Mouse (Mus musculus): ENCODE results near the gene Sar1a. TPM values are rescaled to one million over a fixed set of nuclear protein-coding genes. Genes with fewer than 3 reads are reported as not detected.

Sar1a gene
- polyA plus RNA-seq, 1 experiment: 128 TPM

DNA sequence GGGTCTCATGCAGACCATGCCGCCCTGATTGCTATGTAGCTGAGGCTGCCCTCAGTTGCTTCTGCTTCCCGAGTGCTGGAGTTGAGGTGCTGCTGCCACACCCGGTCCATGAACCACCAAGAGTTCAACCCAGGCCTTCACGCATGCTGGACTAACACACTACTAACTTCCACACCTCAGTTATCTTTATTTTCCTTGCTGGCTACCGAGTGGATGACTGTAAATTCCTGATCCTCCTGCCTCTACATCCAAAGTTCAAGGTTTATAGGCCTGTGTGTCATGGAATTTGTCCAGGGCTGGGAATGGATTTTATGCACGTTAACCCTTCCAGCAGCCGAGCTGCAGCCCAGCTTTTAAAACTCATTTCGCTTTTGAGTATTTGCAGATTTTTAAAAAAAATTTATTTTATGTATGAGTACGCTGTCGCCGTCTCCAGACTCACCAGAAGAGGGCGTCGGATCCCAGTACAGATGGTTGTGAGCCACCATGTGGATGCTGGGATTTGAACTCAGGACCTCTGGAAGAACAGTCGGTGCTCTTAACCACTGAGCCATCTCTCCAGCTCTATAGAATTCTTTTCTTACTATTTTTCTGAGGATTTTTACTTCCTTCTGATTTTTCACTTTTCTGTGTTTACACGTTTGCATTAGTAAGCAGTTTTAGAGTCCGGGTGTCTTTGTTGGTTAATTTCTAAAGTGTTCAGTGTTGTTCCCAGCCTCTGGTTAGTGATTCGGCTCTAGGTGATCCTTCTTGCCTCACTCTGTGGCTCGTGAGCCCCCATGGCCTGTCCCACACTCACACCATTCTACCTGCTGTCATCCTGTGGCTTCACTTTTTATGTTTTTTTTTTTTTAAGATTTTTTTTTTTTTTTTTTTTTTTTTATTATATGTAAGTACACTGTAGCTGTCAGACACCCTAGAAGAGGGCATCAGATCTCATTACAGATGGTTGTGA lies 22.9 kb upstream of the Sar1a start:
- no peak for TF ChIP-seq POLR2A (IDR thresholded peaks at IDR 0.05; ENCODE audit: borderline replicate concordance, extremely low read depth, insufficient read depth, insufficient read length, poor library complexity, severe bottlenecking)
- TF ChIP-seq CTCF (IDR thresholded peaks at IDR 0.05; ENCODE audit: borderline replicate concordance, extremely low read depth, insufficient read depth, insufficient read length): no peak

DNA sequence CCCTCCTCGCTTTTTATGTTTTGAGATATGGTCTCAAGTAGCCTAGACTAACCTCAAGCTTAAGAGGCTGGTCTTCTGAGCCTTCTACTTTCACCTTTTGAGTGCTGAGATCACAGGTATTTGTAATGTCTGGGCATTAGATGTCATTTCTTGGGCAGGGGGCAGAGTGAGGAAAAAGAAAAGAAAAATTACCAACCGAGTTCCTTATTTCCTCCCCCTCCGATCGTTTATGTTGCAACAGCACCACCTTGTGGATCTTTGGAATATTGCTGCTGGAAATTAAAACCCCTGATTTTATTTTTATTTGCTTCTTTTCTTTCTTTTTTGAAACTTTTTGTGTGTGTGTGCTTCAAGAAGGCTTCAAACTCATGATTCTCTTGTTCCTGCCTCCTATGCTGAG lies 22.1 kb upstream of the Sar1a start:
- peak; percentile 66 for DNase-seq (ENCODE audit: low read depth)
- peak; percentile 61; the same call in 1 of the 2 replicates for TF ChIP-seq CTCF (IDR thresholded peaks at IDR 0.05; ENCODE audit: borderline replicate concordance, extremely low read depth, insufficient read depth, insufficient read length)
- no peak for TF ChIP-seq POLR2A (IDR thresholded peaks at IDR 0.05; ENCODE audit: borderline replicate concordance, extremely low read depth, insufficient read depth, insufficient read length, poor library complexity, severe bottlenecking)

More for the DNA sequence above, 22.9 kb upstream of the Sar1a start:
- no peak for DNase-seq (ENCODE audit: low read depth)

DNA sequence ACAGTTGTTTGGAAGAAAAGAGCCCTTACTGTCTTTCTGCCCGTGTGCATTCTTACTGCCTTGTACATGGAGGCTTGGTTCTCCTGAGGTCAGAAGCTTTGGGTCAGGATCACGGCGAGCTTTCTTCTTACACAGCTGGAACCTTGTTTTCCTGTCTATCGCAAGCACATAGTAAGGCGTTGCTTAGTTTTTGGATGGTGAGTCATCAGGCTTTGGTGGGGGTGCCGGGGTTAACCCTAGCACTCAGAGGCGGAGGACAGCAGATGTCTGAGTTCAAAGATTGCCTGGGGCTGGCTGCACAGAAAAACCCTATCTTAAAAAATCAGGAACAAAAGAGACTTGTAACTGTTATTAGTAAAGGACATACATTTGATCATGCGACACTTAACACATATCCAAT lies 18.2 kb upstream of the Sar1a start:
- TF ChIP-seq CTCF (IDR thresholded peaks at IDR 0.05; ENCODE audit: borderline replicate concordance, extremely low read depth, insufficient read depth, insufficient read length) (no peak), POLR2A (IDR thresholded peaks at IDR 0.05; ENCODE audit: borderline replicate concordance, extremely low read depth, insufficient read depth, insufficient read length, poor library complexity, severe bottlenecking) (no peak)
- no peak for DNase-seq (ENCODE audit: low read depth)

DNA sequence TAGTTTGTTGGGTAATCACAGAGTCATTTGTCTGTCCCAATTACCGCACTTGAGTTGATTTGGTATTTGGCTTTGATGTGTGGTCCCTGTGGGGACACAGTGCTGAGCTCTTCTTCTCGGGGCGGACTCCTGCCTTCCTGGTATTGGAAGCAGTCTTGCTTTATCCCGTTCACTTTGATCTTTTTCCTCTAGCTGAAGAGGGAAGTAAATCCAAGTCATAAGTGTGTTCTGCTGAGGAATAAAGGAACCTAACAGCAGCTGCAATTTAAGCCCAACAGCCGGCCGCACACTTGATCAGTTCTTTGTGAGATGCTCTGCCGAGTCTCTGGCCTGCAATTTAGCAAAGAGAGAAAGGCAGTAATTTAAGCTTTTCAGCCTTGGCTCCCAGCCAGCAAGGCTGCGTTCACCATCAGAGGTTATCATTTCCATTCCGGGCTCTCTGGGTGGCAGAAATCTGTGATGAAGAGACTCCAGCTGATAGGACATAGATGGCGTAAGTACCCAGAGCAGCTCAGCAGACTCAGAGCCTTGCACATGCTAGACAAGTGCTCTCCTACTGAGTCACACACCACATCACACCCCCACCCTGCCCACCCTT lies 17.6 kb upstream of the Sar1a start:
- peak; percentile 93 for DNase-seq (ENCODE audit: low read depth)
- TF ChIP-seq POLR2A (IDR thresholded peaks at IDR 0.05; ENCODE audit: borderline replicate concordance, extremely low read depth, insufficient read depth, insufficient read length, poor library complexity, severe bottlenecking): no peak
- no peak for TF ChIP-seq CTCF (IDR thresholded peaks at IDR 0.05; ENCODE audit: borderline replicate concordance, extremely low read depth, insufficient read depth, insufficient read length)

- TF ChIP-seq CTCF (IDR thresholded peaks at IDR 0.05; ENCODE audit: borderline replicate concordance, extremely low read depth, insufficient read depth, insufficient read length): no peak
- no peak for TF ChIP-seq POLR2A (IDR thresholded peaks at IDR 0.05; ENCODE audit: borderline replicate concordance, extremely low read depth, insufficient read depth, insufficient read length, poor library complexity, severe bottlenecking)
- no peak for DNase-seq (ENCODE audit: low read depth)
Measured at GRCm38 (mm10) chr10:61665111-61665510, 15.0 kb upstream of the Sar1a start.

DNA sequence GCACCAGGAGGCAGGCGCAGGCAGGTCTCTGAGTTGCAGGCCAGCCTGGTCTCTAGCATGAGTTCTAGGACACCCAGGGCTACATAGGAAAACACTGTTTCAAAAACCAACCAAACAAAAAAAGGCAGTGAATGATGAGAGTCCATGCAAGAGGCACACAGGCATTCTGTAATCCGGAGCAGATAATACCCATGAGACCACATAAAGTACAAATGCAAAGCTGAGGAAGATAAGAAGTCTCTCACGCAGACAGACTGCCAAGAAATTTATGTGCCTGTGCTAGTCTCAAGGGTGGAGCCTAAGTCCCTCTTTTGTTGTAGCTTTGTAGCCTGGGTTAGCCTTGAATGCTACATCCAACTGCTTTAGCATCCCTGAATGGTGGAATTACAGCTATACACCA lies 14.4 kb upstream of the Sar1a start:
- TF ChIP-seq CTCF (IDR thresholded peaks at IDR 0.05; ENCODE audit: borderline replicate concordance, extremely low read depth, insufficient read depth, insufficient read length) (no peak), POLR2A (IDR thresholded peaks at IDR 0.05; ENCODE audit: borderline replicate concordance, extremely low read depth, insufficient read depth, insufficient read length, poor library complexity, severe bottlenecking) (no peak)

GRCm38 (mm10) chr10:61669289-61669688 lies 10.8 kb upstream of the Sar1a start:
- peak; percentile 68 for DNase-seq (ENCODE audit: low read depth)
- TF ChIP-seq CTCF (IDR thresholded peaks at IDR 0.05; ENCODE audit: borderline replicate concordance, extremely low read depth, insufficient read depth, insufficient read length) (no peak), POLR2A (IDR thresholded peaks at IDR 0.05; ENCODE audit: borderline replicate concordance, extremely low read depth, insufficient read depth, insufficient read length, poor library complexity, severe bottlenecking) (no peak)

More for the DNA sequence above, 14.4 kb upstream of the Sar1a start:
- no peak for DNase-seq (ENCODE audit: low read depth)

DNA sequence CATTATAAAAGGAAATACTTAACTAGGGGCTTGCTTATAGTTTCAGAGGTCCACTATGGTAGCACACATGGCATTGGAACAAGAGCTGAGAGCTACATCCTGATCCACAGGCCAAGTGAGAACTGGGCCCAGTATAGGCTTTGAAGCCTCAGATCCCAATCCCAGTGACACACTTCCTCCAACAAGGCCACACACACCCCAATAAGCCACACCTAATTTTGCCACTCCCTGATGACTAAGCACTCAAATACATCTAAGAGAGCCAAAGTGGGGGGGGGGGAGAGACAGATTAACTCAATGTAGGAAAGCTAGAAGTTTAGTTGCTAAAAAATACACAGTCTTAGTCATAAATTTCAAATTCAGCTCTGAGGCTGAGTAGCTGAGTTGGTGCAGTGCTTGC lies 10.2 kb upstream of the Sar1a start:
- no peak for TF ChIP-seq POLR2A (IDR thresholded peaks at IDR 0.05; ENCODE audit: borderline replicate concordance, extremely low read depth, insufficient read depth, insufficient read length, poor library complexity, severe bottlenecking)
- TF ChIP-seq CTCF (IDR thresholded peaks at IDR 0.05; ENCODE audit: borderline replicate concordance, extremely low read depth, insufficient read depth, insufficient read length): no peak
- DNase-seq (ENCODE audit: low read depth): no peak

GRCm38 (mm10) chr10:61670758-61671157 lies 9.3 kb upstream of the Sar1a start:
- TF ChIP-seq CTCF (IDR thresholded peaks at IDR 0.05; ENCODE audit: borderline replicate concordance, extremely low read depth, insufficient read depth, insufficient read length): no peak
- no peak for TF ChIP-seq POLR2A (IDR thresholded peaks at IDR 0.05; ENCODE audit: borderline replicate concordance, extremely low read depth, insufficient read depth, insufficient read length, poor library complexity, severe bottlenecking)
- no peak for DNase-seq (ENCODE audit: low read depth)

GRCm38 (mm10) chr10:61675935-61676334 lies 4.2 kb upstream of the Sar1a start:
- no peak for DNase-seq (ENCODE audit: low read depth)
- TF ChIP-seq CTCF (IDR thresholded peaks at IDR 0.05; ENCODE audit: borderline replicate concordance, extremely low read depth, insufficient read depth, insufficient read length) (no peak), POLR2A (IDR thresholded peaks at IDR 0.05; ENCODE audit: borderline replicate concordance, extremely low read depth, insufficient read depth, insufficient read length, poor library complexity, severe bottlenecking) (no peak)

DNA sequence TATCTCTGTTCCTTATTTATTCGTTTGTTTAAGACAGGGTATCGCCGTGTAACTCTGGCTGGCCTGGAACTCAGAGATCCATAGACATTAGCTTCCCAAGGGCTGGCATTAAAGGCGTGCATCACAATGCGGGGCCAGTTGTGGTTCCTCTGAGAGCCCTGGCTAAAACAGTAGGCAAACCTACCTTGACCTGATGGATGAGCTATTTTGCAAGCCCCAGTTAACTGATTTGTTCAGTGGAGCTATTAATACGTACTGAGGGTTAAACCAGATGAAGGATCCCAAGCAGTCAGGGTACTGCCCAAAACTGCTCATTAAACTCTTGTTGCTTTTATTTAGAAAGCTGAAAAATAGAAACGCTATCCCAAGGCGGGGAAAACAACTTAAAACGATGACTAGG lies 554 bp upstream of the Sar1a start:
- no peak for DNase-seq (ENCODE audit: low read depth)
- TF ChIP-seq CTCF (IDR thresholded peaks at IDR 0.05; ENCODE audit: borderline replicate concordance, extremely low read depth, insufficient read depth, insufficient read length): no peak
- no peak for TF ChIP-seq POLR2A (IDR thresholded peaks at IDR 0.05; ENCODE audit: borderline replicate concordance, extremely low read depth, insufficient read depth, insufficient read length, poor library complexity, severe bottlenecking)

Measured in brain, embryonic 14.5 days (tissue).